Mouse (Mus musculus) limb, embryonic 15.5 days (tissue): ENCODE measurements around the gene Sgpp2. TPM values are rescaled to one million over a fixed set of nuclear protein-coding genes. Genes with fewer than 3 reads are reported as not detected.
A peak's percentile ranks its signal among the peaks of the same experiment; 100 is the strongest.

Experiments used
- ATAC-seq: fragments of 200-750 bp; cut with Nextera tagmentation; 2 replicates; pipeline ENCODE4 v1.8.0; 2017; ENCODE audit warnings: low read depth, moderate TSS enrichment; ENCODE audit not compliant: insufficient number of reproducible peaks, low FRiP score, low TSS enrichment
- H3K27ac ChIP-seq: fragments of 300-500 bp; sonication (generic); 2 replicates; pipeline ENCODE4 v1.5.1; 2015; ENCODE audit warnings: moderate library complexity, mild to moderate bottlenecking, inconsistent platforms
- H3K27me3 ChIP-seq: fragments of 300-500 bp; sonication (generic); 2 replicates; pipeline ENCODE4 v1.6.1; 2015; ENCODE audit warnings: inconsistent platforms
- H3K36me3 ChIP-seq: fragments of 300-500 bp; sonication (generic); 2 replicates; pipeline ENCODE4 v1.6.1; 2015; ENCODE audit warnings: inconsistent platforms
- H3K4me1 ChIP-seq: fragments of 300-500 bp; sonication (generic); 2 replicates; pipeline ENCODE4 v1.6.1; 2015; ENCODE audit warnings: inconsistent platforms
- H3K4me2 ChIP-seq: fragments of 300-500 bp; sonication (generic); 2 replicates; pipeline ENCODE4 v1.6.1; 2015; ENCODE audit warnings: mild to moderate bottlenecking, inconsistent platforms
- H3K4me3 ChIP-seq: fragments of 300-500 bp; sonication (generic); 2 replicates; pipeline ENCODE4 v1.5.1; 2015; ENCODE audit warnings: mild to moderate bottlenecking, inconsistent platforms
- H3K9ac ChIP-seq: fragments of 300-500 bp; sonication (generic); 2 replicates; pipeline ENCODE4 v1.6.1; 2015; ENCODE audit warnings: inconsistent platforms
- H3K9me3 ChIP-seq: fragments of 300-500 bp; sonication (generic); 2 replicates; pipeline ENCODE4 v1.6.1; 2016; ENCODE audit warnings: inconsistent platforms
- WGBS: fragments of 180-500 bp; shearing (Covaris S2); methylation state at CpG from one replicate; pipeline ENCODE4 v1.1.7; 2015; 5-methylcytosine and 5-hydroxymethylcytosine counted together
- polyA plus RNA-seq: library from polyadenylated mRNA; unstranded; fragments of >200 nt; fragmentation: Nextera tagmentation; extraction: Ambion mirVana; gene quantifications from 2 replicates; pipeline ENCODE4 v1.2.1, GENCODE M21; 2015

Gene Sgpp2
- polyA plus RNA-seq, 1 experiment from 2014 or later, result 0.70 TPM

DNA sequence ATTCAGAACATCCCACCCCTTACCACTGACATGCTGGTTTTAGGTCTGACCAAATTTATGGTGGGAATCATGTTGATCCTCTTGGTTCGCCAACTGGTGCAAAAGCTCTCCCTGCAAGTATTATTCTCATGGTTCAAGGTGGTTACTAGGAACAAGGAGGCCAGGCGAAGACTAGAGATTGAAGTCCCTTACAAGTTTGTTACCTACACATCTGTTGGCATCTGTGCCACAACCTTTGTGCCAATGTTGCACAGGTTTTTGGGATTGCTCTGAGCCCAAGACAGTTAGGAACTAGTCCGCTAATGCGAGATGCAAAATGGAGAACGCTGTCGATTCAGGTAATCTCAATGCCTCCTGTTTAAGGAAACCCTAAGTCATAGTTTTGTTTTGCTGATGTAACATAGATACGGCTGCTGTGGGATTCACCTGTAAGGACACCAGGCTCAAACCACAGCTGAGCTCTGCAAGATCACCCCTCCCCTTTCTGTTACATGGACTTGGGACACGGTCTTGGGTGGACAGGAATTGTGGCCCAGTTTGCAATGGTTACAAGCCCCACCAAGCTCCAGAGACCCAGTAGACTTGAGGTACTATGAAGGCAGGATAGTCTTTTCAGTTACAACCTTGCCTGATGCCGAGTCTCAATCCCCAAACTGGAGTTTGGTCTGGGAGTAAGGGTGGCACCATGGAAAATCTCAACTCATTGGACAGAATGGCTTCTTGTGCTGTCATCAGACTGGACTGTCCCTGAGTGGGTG is 107.2 kb downstream of the Sgpp2 start:
- no peaks in the 10 kb centered on the region for H3K27me3 ChIP-seq
- WGBS, result 93% methylated on average over 9 of the region's 9 CpGs
- H3K4me3 ChIP-seq, result no peak overlapping the region
- no peak overlapping the region for H3K9ac ChIP-seq
- no peak overlapping the region for H3K4me2 ChIP-seq
- H3K9me3 ChIP-seq, result no peaks in the 10 kb centered on the region
- H3K4me1 ChIP-seq, result no peaks in the 10 kb centered on the region
- H3K27ac ChIP-seq, result no peak overlapping the region
- no peak for ATAC-seq
- peaks cover 18% of the 10 kb centered on the region for H3K36me3 ChIP-seq

DNA sequence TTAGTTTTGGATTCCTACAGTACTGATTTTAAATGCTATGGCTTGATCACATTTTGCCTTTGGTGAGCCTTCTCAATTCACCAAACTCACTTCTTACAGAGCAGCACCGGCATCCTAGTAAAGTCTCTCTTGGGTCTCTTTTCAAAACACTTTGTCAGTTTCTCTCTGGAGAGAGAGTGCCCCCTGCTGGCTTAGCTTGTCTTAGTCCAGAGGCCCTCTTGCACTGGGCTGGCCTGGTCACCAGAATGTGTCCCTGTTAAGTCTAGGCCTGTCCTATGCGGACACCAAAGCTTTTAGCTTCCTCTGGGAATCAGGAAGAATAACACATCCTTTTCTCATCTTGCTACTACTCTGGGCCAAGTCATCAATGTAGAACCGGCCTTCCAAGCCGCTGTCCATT is 109.4 kb downstream of the Sgpp2 start:
- 48% methylated on average over 4 of the region's 4 CpGs for WGBS
- H3K36me3 ChIP-seq, result peaks cover 24% of the 10 kb centered on the region

DNA sequence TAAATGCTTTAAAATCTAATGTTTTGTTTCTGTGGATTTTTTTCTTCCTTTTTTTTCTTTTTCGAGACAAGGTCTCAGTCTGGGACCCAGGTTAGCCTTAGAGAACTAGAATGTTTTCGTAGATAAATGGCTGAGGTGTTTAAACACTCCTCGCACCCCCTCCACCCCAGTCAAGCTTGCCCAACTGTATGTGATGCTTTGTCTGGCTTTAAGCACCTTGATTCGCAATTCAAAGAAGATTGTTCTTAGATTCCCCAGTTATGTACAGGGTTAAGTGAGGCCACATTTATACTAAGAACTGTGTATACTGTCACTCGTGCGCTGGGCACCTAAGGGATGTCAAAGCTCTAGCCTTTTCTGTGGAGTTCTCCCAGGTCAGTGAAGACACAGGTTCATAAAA is 110.1 kb downstream of the Sgpp2 start:
- Histone ChIP-seq H3K4me1 (0 out of 2 replicates have a peak, but pooled peaks cover under 1% of the 10 kb centered on the region), H3K4me3 (no peak overlapping the region), H3K9me3 (no peaks in the 10 kb centered on the region), H3K27me3 (no peaks in the 10 kb centered on the region), H3K9ac (no peak overlapping the region), H3K36me3 (peaks cover 24% of the 10 kb centered on the region), H3K27ac (no peak overlapping the region), H3K4me2 (no peak overlapping the region)
- 88% methylated on average over 6 of the region's 6 CpGs for WGBS
- no peak for ATAC-seq

More for the DNA sequence above, 109.4 kb downstream of the Sgpp2 start:
- no peaks in the 10 kb centered on the region for H3K27me3 ChIP-seq
- H3K9ac ChIP-seq, result no peak overlapping the region
- H3K4me3 ChIP-seq, result no peak overlapping the region
- H3K27ac ChIP-seq, result no peak overlapping the region
- H3K4me1 ChIP-seq, result no peaks in the 10 kb centered on the region
- ATAC-seq, result no peak
- no peaks in the 10 kb centered on the region for H3K9me3 ChIP-seq
- H3K4me2 ChIP-seq, result no peak overlapping the region

DNA sequence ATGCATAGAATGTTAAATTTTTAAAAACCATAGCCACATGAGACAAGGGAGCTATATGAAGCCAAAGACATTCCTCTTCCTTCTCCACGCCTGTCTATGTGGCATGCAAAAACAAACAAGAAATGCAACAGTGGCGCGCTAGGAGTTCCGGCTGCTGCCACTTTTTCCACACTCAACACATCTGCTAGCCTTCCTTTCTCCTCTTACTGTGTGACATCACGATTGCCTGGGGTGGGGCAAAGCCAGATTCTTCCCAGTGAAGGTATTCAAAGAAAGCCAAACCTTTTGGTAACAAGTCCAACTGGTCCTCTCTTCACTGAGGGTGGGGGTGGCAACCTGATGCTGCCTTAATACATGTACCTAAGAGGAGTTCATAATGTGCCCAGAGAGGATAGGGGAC is 111.6 kb downstream of the Sgpp2 start:
- WGBS, result 79% methylated on average over 5 of the region's 5 CpGs

DNA sequence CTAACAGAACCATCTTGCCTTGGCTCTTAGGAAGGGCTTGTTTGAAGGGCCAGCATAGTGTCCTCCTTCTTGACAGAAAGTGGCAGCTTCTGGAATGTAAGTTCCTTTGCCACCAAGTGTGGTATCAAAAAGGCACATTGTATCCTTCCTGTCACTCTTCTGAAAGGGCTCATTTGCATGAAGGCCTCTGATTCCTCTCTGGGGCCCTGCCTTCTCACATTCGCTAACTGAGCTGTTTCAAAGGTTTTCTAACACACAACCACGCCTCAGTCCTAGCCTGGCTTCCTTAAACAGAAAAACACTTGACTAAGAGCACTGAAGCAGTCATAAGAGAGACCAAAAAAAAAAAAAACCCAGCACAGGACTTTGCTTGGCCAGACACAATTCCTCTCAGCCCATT is 112.4 kb downstream of the Sgpp2 start:
- H3K4me1 ChIP-seq, result peaks cover 9% of the 10 kb centered on the region; the same call in 1 of the 2 replicates
- no peak for ATAC-seq
- WGBS, result 69% methylated on average over 2 of the region's 2 CpGs

More for the DNA sequence above, 111.6 kb downstream of the Sgpp2 start:
- no peak overlapping the region for H3K4me2 ChIP-seq
- peaks cover 24% of the 10 kb centered on the region for H3K36me3 ChIP-seq
- H3K9me3 ChIP-seq, result no peaks in the 10 kb centered on the region
- H3K4me1 ChIP-seq, result peaks cover 7% of the 10 kb centered on the region; the same call in 1 of the 2 replicates
- no peak for ATAC-seq
- H3K4me3 ChIP-seq, result no peak overlapping the region
- no peak overlapping the region for H3K9ac ChIP-seq
- H3K27me3 ChIP-seq, result no peaks in the 10 kb centered on the region
- no peak overlapping the region for H3K27ac ChIP-seq

DNA sequence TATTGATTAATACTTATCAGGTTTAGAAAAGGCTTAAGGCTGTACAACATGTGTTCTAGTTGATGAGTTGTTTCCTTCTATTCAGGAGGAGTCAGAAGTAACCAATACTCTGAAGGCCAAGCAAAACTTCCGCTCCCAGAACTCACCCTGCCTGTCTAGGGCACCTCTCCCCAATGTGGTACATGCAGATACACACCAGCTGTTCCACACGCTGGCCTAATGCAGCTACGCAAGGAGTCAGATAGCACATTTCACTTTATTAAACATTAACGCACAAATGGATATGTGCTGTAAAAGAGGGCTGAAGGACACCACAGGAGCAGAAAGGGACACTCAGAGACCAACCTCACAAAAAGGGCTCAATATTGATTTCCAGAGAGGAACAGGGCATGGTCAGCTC is 114.7 kb downstream of the Sgpp2 start:
- H3K4me3 ChIP-seq, result no peak overlapping the region
- H3K4me2 ChIP-seq, result no peak overlapping the region
- H3K27ac ChIP-seq, result no peak overlapping the region
- H3K36me3 ChIP-seq, result 0 out of 2 replicates have a peak, but pooled peaks cover 15% of the 10 kb centered on the region
- peaks cover 9% of the 10 kb centered on the region; the same call in 1 of the 2 replicates for H3K4me1 ChIP-seq
- ATAC-seq, result no peak
- H3K9ac ChIP-seq, result no peak overlapping the region
- H3K9me3 ChIP-seq, result no peaks in the 10 kb centered on the region
- H3K27me3 ChIP-seq, result no peaks in the 10 kb centered on the region
- 79% methylated on average over 4 of the region's 4 CpGs for WGBS

More for the DNA sequence above, 112.4 kb downstream of the Sgpp2 start:
- no peaks in the 10 kb centered on the region for H3K9me3 ChIP-seq
- H3K9ac ChIP-seq, result no peak overlapping the region
- no peaks in the 10 kb centered on the region for H3K27me3 ChIP-seq
- peaks cover 23% of the 10 kb centered on the region for H3K36me3 ChIP-seq
- no peak overlapping the region for H3K27ac ChIP-seq
- no peak overlapping the region for H3K4me2 ChIP-seq
- no peak overlapping the region for H3K4me3 ChIP-seq

DNA sequence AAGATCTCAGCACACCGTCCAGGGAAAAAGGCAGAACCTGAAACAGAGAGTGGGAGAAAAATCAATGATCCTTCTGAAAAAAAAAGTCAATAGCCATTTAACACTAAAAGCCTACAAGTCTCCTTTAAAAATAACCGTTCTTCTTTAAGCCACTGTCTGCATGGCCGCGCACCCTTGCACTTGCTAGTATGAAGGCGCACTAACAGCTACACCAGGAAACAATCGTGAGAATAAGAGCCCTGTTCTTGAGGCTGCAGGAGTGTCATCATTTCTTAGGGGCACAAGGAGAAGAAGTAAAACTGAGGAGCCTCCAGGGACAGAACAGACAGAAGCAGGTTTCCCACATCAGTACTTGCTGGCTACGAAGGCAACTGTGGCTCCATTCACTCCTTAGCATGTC is 115.2 kb downstream of the Sgpp2 start:
- H3K27me3 ChIP-seq, result no peaks in the 10 kb centered on the region
- 80% methylated on average over 7 of the region's 7 CpGs for WGBS
- 0 out of 2 replicates have a peak, but pooled peaks cover 15% of the 10 kb centered on the region for H3K36me3 ChIP-seq
- peaks cover 9% of the 10 kb centered on the region; the same call in 1 of the 2 replicates for H3K4me1 ChIP-seq
- no peak overlapping the region for H3K4me3 ChIP-seq
- no peak overlapping the region for H3K27ac ChIP-seq
- no peak overlapping the region for H3K9ac ChIP-seq
- ATAC-seq, result no peak
- no peak overlapping the region for H3K4me2 ChIP-seq
- H3K9me3 ChIP-seq, result no peaks in the 10 kb centered on the region

DNA sequence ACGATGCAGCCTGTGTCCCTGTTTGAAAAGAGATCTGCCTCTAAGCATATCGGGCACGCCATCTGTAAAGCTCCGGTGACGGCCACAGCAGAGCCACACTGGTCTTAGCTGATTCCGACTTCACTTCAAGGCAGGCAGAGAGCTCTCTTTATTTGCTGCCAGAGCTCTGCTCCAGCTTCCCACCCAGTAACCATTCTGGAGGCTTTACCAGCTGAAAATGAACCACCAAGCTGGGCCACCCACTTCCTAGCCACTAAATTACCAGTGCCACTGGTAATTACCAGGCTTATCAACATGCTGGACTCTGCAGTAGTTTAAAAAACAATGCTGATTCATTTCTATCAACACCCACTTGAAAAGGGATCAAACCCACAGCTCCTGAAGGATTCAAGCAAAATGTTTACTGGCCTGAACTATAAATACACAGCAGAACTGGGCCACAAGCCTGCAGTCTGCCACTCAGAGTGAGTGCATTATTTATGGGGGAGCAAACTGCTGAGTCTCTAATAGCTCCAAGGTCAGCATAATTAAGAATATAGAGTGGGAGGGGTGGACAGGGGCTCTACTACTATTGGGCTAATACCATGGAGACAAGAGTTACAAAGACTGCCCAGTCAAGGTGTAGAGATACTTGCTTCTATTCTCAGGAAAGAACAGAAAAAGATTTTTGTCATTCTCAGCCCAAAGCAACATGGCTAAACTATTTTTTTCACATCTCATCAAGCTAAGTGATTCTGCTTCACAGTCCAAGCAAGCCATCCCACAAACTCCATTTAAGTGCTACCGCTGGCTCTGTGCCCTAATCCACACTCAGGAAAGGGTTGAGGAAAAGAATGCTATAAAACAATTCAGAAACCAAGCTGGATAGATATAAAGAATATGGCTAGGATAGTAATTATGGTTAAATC is 115.9 kb downstream of the Sgpp2 start:
- no peaks in the 10 kb centered on the region for H3K9me3 ChIP-seq
- no peak overlapping the region for H3K4me2 ChIP-seq
- 0 out of 2 replicates have a peak, but pooled peaks cover 15% of the 10 kb centered on the region for H3K36me3 ChIP-seq
- no peak overlapping the region for H3K4me3 ChIP-seq
- WGBS, result 53% methylated on average over 7 of the region's 7 CpGs
- no peaks in the 10 kb centered on the region for H3K27me3 ChIP-seq
- H3K27ac ChIP-seq, result no peak overlapping the region
- 0 out of 2 replicates have a peak, but pooled peaks have one; percentile 44 for ATAC-seq
- peaks cover 9% of the 10 kb centered on the region; the same call in 1 of the 2 replicates for H3K4me1 ChIP-seq
- no peak overlapping the region for H3K9ac ChIP-seq

DNA sequence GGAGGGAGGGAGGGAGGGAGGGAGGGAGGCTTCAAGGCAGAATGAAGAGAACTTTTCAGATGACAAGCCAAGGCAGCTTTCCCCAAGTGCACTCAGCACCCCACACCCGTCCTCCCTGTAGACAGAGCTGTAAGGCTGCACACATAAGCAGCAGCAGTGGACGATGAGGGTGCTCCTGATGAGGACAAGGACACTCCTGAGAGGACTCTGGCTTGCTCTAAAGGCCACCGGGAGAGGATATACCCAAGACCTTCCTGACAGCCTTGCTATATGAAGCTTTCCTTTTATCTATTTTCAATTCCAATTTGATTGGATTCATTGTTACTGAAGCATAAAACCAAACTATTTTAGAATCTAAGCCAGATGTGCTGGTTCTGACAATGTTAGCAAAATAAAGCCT is 116.7 kb downstream of the Sgpp2 start:
- Histone ChIP-seq H3K27me3 (no peaks in the 10 kb centered on the region), H3K27ac (no peak overlapping the region), H3K4me2 (no peak overlapping the region), H3K4me3 (no peak overlapping the region), H3K36me3 (0 out of 2 replicates have a peak, but pooled peaks cover 8% of the 10 kb centered on the region), H3K4me1 (peaks cover 9% of the 10 kb centered on the region; the same call in 1 of the 2 replicates), H3K9ac (no peak overlapping the region), H3K9me3 (no peaks in the 10 kb centered on the region)
- no peak for ATAC-seq
- 54% methylated on average over 3 of the region's 3 CpGs for WGBS

DNA sequence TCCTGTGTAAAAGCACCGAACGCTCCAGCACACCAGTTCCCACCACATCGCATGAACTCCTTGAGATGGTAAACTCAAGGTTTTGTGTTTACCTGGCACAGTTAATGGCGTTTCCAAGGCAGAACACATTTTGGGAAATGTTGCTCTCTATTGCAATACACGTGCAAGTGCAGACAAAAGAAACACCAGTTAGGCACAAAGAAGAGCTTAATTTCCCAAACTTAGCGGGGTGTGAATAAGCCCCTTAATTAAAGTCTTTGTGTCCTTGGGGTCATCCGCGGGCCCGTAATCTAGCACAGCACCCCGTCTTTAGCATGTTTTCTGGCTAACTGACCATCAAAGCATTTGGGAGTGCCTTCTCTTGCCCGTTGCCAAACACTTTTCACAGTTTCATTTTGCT is 118.7 kb downstream of the Sgpp2 start:
- H3K9me3 ChIP-seq, result no peaks in the 10 kb centered on the region
- peaks cover 5% of the 10 kb centered on the region; the same call in 1 of the 2 replicates for H3K36me3 ChIP-seq
- WGBS, result 73% methylated on average over 11 of the region's 11 CpGs
- no peak overlapping the region for H3K9ac ChIP-seq
- no peak overlapping the region for H3K27ac ChIP-seq
- peaks cover 9% of the 10 kb centered on the region; the same call in 1 of the 2 replicates for H3K4me1 ChIP-seq
- H3K27me3 ChIP-seq, result no peaks in the 10 kb centered on the region
- no peak overlapping the region for H3K4me3 ChIP-seq
- no peak for ATAC-seq
- no peak overlapping the region for H3K4me2 ChIP-seq

DNA sequence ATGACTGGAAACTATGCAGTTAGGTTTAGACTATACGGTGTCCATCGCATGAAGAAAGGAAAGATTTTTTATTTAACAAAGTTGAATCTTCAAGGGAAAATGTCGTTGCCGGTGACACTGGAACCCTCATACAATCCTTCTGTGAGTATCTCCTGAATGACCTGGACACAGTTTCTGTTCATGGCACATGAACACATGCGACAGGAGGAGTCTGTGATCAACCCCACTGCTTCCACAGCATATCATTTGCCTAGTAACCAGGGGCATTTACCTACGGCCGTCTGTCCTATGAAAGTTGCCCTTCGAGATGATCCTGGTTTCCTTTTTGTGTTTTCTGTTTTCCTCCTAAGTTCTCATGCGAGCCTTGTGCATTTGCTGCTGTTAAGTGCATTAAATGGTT is 123.3 kb downstream of the Sgpp2 start:
- Histone ChIP-seq H3K4me3 (no peak overlapping the region), H3K4me2 (no peak overlapping the region), H3K36me3 (peaks cover 4% of the 10 kb centered on the region; the same call in 1 of the 2 replicates), H3K9ac (no peak overlapping the region), H3K27ac (no peak overlapping the region), H3K9me3 (no peaks in the 10 kb centered on the region), H3K27me3 (no peaks in the 10 kb centered on the region), H3K4me1 (no peaks in the 10 kb centered on the region)
- WGBS, result 93% methylated on average over 9 of the region's 9 CpGs
- no peak for ATAC-seq
